Mouse (Mus musculus) ES-E14 (cell line): Measurements from ENCODE around the gene Dagla.

Experiments used
- CHD2 ChIP-seq: IDR thresholded peaks from 2 replicates; pipeline ENCODE4 v1.6.1; 2014; ENCODE audit warnings: mild to moderate bottlenecking, low read depth, low read length, inconsistent platforms
- MAFK ChIP-seq: IDR thresholded peaks from 2 replicates; pipeline ENCODE4 v1.6.1; 2014; ENCODE audit warnings: mild to moderate bottlenecking, low read depth, low read length, inconsistent platforms; ENCODE audit not compliant: insufficient read depth
- ZC3H11A ChIP-seq: IDR thresholded peaks from 2 replicates; pipeline ENCODE4 v1.6.1; 2012; ENCODE audit warnings: low read depth, mild to moderate bottlenecking, inconsistent platforms, low read length, borderline replicate concordance

GRCm38 (mm10) chr19:10267057-10267456, 37.6 kb downstream of the Dagla start:
- TF ChIP-seq CHD2 (no peak), MAFK (no peak), ZC3H11A (no peak)
